In the genomic region with DNA sequence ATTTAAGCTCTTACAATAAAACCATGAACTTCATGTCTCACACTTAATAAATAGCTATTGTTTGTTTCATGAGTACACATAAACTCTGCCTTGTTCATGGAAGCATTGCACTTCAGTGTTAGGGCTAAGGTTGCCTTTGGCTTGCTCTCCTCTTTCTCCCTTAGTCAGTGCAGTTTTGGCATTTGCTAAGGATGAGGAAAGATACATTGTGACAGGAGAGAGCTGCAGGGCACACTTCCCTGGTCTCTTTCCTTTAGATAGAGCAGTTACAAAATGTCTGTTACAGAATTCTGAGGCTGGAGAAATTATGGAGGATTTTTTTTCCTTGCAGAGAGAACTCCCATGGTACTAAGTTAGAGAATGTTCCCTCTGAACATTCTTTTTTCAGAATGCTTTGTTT, we compare ENCODE assay signal across 22 mouse cellular contexts.
"Had no signal": no experiment of that assay in that cellular context is flagged by ENCODE, and none has a peak within 500 bp of the region (broad histone marks: within the 10 kb centered on the region; RNA-seq: fewer than 3 reads in every experiment).

No protein-coding gene starts in this region.

- DNase-seq: kidney, adult 11 months; kidney, adult 8-10 months; kidney, postnatal 10 days; kidney, postnatal 36 days; liver, postnatal 0 days; lung, embryonic 14.5 days; right cerebral cortex, postnatal 14 days; right cerebral cortex, postnatal 4 days; thymus, adult 18-20 months; thymus, postnatal 4 days had no signal

- H3K27ac ChIP-seq: kidney, embryonic 15.5 days; limb, embryonic 12.5 days; limb, embryonic 15.5 days; liver, embryonic 14.5 days; macrophage; midbrain, embryonic 12.5 days; neural tube, embryonic 13.5 days; stomach, postnatal 0 days had no signal

- ATAC-seq: liver, postnatal 0 days; lung, postnatal 0 days; midbrain, embryonic 16.5 days had no signal

- H3K27me3 ChIP-seq: kidney, embryonic 15.5 days; limb, embryonic 12.5 days; limb, embryonic 15.5 days; neural tube, embryonic 13.5 days had no signal

- H3K36me3 ChIP-seq: kidney, embryonic 15.5 days; midbrain, embryonic 12.5 days; neural tube, embryonic 13.5 days had no signal

- H3K4me3 ChIP-seq: kidney, embryonic 15.5 days; limb, embryonic 12.5 days; limb, embryonic 15.5 days; midbrain, embryonic 12.5 days; myocyte; neural tube, embryonic 13.5 days had no signal

- H3K9me3 ChIP-seq: kidney, embryonic 15.5 days; limb, embryonic 12.5 days; limb, embryonic 15.5 days; midbrain, embryonic 12.5 days; neural tube, embryonic 13.5 days had no signal

- H3K4me2 ChIP-seq: kidney, embryonic 15.5 days; limb, embryonic 12.5 days; limb, embryonic 15.5 days; liver, embryonic 11.5 days; lung, embryonic 14.5 days; midbrain, embryonic 12.5 days; neural tube, embryonic 13.5 days had no signal

- H3K9ac ChIP-seq: kidney, embryonic 15.5 days; limb, embryonic 12.5 days; limb, embryonic 15.5 days; liver, embryonic 14.5 days; liver, postnatal 0 days; lung, embryonic 14.5 days; midbrain, embryonic 12.5 days; neural tube, embryonic 13.5 days had no signal
